Mouse (Mus musculus) bone marrow macrophage, adult 2 months (primary cell): ENCODE measurements around the gene Pla2g6.

Experiments used
- CTCF ChIP-seq: IDR thresholded peaks from 2 replicates; pipeline ENCODE4 v1.5.1; 2012; ENCODE audit warnings: low read depth, mild to moderate bottlenecking, low read length, moderate library complexity
- POLR2A ChIP-seq: IDR thresholded peaks from 2 replicates; pipeline ENCODE4 v1.6.1; 2012; ENCODE audit warnings: mild to moderate bottlenecking, low read depth, low read length, borderline replicate concordance

GRCm38 (mm10) chr15:79262375-79262774 is 65.8 kb downstream of the Pla2g6 start:
- peak; percentile 25; the same call in 1 of the 2 replicates for TF ChIP-seq CTCF
- no peak for TF ChIP-seq POLR2A
